Mouse (Mus musculus): ENCODE results near the gene Rack1. TPM values are rescaled to one million over a fixed set of nuclear protein-coding genes. Genes with fewer than 3 reads are reported as not detected.

Rack1 gene
- polyA plus RNA-seq, 1 experiment from 2014 or later, result 390 TPM

DNA sequence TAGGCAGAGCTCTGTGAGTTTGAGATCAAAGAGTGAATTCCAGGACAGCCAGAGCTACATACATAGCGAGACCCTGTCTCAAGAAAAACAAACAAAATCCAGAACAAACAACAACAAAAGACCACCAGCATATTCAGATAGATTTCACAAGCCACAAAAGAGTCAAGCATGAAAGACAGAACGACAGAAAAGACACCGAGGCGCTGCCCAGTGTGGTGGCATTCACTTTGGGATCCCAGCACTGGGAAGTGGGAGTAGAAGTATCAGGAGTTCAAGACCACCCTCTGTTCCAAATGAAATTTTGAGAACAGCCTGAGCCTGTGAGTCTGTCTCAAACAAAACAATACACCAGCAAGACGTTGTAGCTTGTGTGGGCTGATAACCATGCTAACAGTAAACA lies 46.7 kb downstream of the Rack1 start:
- H3K4me3 ChIP-seq (ENCODE audit: low read length), result no peak overlapping the region
- no peaks in the 10 kb centered on the region for H3K36me3 ChIP-seq (ENCODE audit: control insufficient read depth, insufficient read depth)
- no peaks in the 10 kb centered on the region for H3K9me3 ChIP-seq (replicated peaks; ENCODE audit: control insufficient read depth, low read length)
- WGBS, result 62% methylated on average over 5 of the region's 5 CpGs
- H3K4me2 ChIP-seq (ENCODE audit: low read depth, low read length), result no peak overlapping the region
- no peak for ATAC-seq (replicated peaks; ENCODE audit: extremely low read depth, insufficient read depth, low FRiP score)
- H3K27me3 ChIP-seq (ENCODE audit: control insufficient read depth, insufficient read depth, low read length), result no peaks in the 10 kb centered on the region; the same call in 1 of the 2 replicates
- no peaks in the 10 kb centered on the region for H3K4me1 ChIP-seq (ENCODE audit: control insufficient read depth, insufficient read depth, low read length)
- H3K9ac ChIP-seq (ENCODE audit: low read length), result no peak overlapping the region
- H3K27ac ChIP-seq (ENCODE audit: low read length), result no peak overlapping the region

DNA sequence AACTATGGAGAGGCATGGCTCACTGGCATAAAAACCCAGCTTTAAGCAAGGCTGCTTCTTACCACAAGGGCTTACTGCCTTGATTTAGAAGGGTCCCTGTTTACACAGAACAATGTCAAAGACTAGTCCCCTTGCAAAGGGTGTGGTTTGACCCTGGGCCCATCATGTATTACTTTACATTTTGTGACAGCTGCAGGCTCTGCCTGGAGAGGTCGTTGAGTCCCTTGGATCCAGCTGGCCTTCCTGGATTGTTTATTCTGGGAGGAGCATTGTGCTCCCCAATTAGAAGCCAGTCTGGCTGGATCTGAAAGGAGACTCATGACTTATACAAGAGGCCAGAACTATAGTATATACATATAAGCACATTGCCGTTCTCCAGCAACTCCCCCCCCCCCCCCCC lies 50.1 kb downstream of the Rack1 start:
- 45% methylated on average over 2 of the region's 2 CpGs for WGBS
- H3K36me3 ChIP-seq (ENCODE audit: control insufficient read depth, insufficient read depth), result no peaks in the 10 kb centered on the region
- H3K9me3 ChIP-seq (replicated peaks; ENCODE audit: control insufficient read depth, low read length), result no peaks in the 10 kb centered on the region
- no peak overlapping the region for H3K9ac ChIP-seq (ENCODE audit: low read length)
- ATAC-seq (replicated peaks; ENCODE audit: extremely low read depth, insufficient read depth, low FRiP score), result no peak
- H3K27me3 ChIP-seq (ENCODE audit: control insufficient read depth, insufficient read depth, low read length), result no peaks in the 10 kb centered on the region; the same call in 1 of the 2 replicates
- H3K4me3 ChIP-seq (ENCODE audit: low read length), result no peak overlapping the region
- H3K4me1 ChIP-seq (ENCODE audit: control insufficient read depth, insufficient read depth, low read length), result peaks cover 16% of the 10 kb centered on the region
- H3K4me2 ChIP-seq (ENCODE audit: low read depth, low read length), result no peak overlapping the region
- H3K27ac ChIP-seq (ENCODE audit: low read length), result no peak overlapping the region

DNA sequence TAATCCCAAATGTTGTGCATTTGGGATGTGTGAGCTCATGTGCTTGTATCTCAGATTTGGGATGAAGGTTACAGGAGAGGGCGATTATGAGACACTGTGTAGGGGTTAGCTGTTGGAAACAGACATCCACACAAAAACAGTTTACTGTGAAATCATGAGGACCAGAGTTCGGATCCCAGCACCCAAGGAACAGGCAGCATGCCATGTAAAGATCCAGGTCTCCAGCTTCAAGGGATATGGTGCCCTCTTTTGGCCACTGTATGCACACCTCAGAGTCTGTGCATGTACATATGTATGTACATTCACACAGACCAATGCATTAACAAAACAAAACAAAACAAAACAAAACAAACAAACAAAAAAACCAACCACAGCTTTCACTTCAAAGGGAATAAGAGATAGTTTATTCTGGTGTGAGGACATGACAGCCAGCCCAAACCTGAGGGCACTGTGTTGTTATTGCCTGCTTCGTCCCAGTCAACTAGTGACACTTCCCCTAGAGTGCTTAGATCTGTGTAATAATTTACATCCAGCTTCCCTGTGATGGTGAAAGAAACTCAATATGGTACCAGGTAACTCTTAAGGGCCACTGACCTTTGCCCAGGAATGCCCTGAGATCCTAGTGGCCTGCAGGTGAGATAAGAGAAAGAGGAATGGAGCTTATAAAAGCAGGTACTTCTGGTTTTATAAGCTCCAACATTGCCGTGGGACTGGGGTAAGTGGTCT lies 51.3 kb downstream of the Rack1 start:
- no peaks in the 10 kb centered on the region; the same call in 1 of the 2 replicates for H3K27me3 ChIP-seq (ENCODE audit: control insufficient read depth, insufficient read depth, low read length)

DNA sequence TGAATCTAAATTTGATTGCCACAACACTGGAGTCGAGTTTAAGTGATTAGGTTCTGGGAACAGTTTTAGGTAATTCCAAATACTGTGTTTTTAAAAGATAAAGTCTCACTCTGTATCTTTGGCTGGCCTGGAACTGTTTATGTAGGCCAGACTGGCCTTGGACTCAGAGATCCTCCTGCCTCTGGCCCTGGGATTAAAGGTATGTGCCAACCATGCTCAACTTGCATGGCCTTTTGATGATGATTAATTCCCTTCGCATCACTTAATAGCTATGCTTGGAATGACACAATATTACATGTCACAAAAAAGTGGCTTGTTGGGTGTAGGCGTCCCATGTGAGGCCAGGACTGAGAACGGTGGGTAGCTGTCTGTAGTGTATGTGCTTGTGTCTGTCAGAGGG lies 52.1 kb downstream of the Rack1 start:
- Histone ChIP-seq H3K9ac (ENCODE audit: low read length) (no peak overlapping the region), H3K4me1 (ENCODE audit: control insufficient read depth, insufficient read depth, low read length) (peaks cover 18% of the 10 kb centered on the region), H3K27me3 (ENCODE audit: control insufficient read depth, insufficient read depth, low read length) (no peaks in the 10 kb centered on the region; the same call in 1 of the 2 replicates), H3K9me3 (replicated peaks; ENCODE audit: control insufficient read depth, low read length) (no peaks in the 10 kb centered on the region), H3K36me3 (ENCODE audit: control insufficient read depth, insufficient read depth) (no peaks in the 10 kb centered on the region), H3K4me2 (ENCODE audit: low read depth, low read length) (peak overlapping the region; percentile 91; the same call in 1 of the 2 replicates), H3K27ac (ENCODE audit: low read length) (no peak overlapping the region; the same call in 1 of the 2 replicates), H3K4me3 (ENCODE audit: low read length) (no peak overlapping the region)
- ATAC-seq (replicated peaks; ENCODE audit: extremely low read depth, insufficient read depth, low FRiP score), result no peak
- 70% methylated on average over 4 of the region's 4 CpGs for WGBS

More for the DNA sequence above, 51.3 kb downstream of the Rack1 start:
- Histone ChIP-seq H3K4me2 (ENCODE audit: low read depth, low read length) (no peak overlapping the region), H3K4me3 (ENCODE audit: low read length) (no peak overlapping the region), H3K9ac (ENCODE audit: low read length) (no peak overlapping the region), H3K36me3 (ENCODE audit: control insufficient read depth, insufficient read depth) (no peaks in the 10 kb centered on the region), H3K9me3 (replicated peaks; ENCODE audit: control insufficient read depth, low read length) (no peaks in the 10 kb centered on the region), H3K4me1 (ENCODE audit: control insufficient read depth, insufficient read depth, low read length) (peaks cover 16% of the 10 kb centered on the region), H3K27ac (ENCODE audit: low read length) (no peak overlapping the region)
- 83% methylated on average over 4 of the region's 4 CpGs for WGBS
- ATAC-seq (replicated peaks; ENCODE audit: extremely low read depth, insufficient read depth, low FRiP score), result no peak

DNA sequence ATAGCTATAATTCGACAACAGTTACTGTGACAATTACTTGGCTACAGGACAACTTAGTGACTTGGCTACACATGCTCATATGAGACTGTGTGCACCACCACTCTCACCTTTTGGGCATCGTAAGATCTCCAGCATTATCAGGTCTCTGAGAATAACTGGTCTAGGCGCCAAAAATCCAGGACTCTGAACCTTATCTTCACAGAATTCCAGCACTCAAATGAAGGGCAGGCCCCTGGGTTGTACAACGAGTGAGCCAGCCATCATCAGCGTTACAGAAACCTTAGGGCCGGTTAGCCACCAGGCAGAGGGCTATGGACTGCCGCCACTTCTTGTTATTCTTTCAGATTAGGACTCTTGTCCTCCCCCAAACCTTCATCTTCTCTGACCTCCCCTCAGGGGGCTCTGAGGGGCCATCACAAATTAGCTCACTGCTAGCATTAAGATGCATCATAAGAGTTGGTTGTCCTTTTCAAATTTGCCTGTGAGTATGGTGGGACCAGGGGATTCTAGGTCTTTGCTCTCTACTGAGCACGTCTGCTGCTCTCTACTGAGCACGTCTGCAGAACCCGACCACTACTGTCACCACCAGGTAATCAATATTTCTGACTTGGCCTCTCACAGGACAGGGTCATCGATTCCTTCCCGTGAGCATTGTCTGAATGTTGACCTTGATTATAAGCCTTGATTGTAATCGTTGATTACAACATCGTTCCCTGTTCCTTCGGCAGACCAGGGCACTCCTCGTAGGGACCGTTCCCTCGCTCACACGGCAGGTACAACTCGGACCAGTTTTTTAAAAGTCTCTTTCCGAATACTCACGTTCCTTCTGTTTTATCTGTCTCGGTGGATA lies 52.7 kb downstream of the Rack1 start:
- Histone ChIP-seq H3K4me3 (ENCODE audit: low read length) (peak overlapping the region; percentile 80), H3K9me3 (replicated peaks; ENCODE audit: control insufficient read depth, low read length) (no peaks in the 10 kb centered on the region), H3K9ac (ENCODE audit: low read length) (peak overlapping the region; percentile 57), H3K36me3 (ENCODE audit: control insufficient read depth, insufficient read depth) (no peaks in the 10 kb centered on the region), H3K4me2 (ENCODE audit: low read depth, low read length) (peak overlapping the region; percentile 91), H3K27ac (ENCODE audit: low read length) (peak overlapping the region; percentile 19; the same call in 1 of the 2 replicates), H3K27me3 (ENCODE audit: control insufficient read depth, insufficient read depth, low read length) (no peaks in the 10 kb centered on the region; the same call in 1 of the 2 replicates), H3K4me1 (ENCODE audit: control insufficient read depth, insufficient read depth, low read length) (peaks cover 20% of the 10 kb centered on the region)
- peak; percentile 7; the same call in 1 of the 2 replicates for ATAC-seq (replicated peaks; ENCODE audit: extremely low read depth, insufficient read depth, low FRiP score)
- WGBS, result 5% methylated on average over 23 of the region's 23 CpGs

DNA sequence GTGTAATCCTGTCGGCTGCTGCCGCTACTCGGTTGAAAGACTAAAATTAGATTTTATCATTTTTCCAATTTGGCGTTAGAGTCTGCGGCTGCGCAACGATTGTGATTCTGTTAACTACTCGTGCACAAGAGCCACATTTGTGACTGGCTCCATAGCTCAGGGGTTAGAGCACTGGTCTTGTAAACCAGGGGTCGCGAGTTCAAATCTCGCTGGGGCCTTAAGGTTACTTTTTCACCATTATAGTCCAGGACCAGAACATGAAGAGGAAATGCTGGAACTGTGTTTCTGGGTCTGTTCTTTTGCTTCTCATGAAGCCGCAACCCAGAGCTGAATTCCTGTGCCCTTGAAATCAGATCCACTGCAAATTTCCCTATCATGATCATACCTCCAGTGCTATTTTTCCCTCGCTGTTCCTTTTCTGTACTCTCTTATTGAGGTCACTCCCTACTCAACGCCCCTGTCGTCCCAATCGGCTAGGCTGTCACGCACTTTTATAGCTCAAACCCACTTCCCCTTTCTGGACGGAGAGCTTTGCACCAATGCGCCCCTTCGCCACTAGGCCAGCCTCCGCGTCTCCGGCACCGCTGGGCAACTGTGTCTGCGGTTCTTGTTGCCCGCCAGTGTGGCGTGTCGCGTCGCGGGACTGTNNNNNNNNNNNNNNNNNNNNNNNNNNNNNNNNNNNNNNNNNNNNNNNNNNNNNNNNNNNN lies 53.5 kb downstream of the Rack1 start:
- Histone ChIP-seq H3K36me3 (ENCODE audit: control insufficient read depth, insufficient read depth) (no peaks in the 10 kb centered on the region), H3K27ac (ENCODE audit: low read length) (peak overlapping the region; percentile 52; the same call in 1 of the 2 replicates), H3K9ac (ENCODE audit: low read length) (peak overlapping the region; percentile 76), H3K9me3 (replicated peaks; ENCODE audit: control insufficient read depth, low read length) (no peaks in the 10 kb centered on the region), H3K4me3 (ENCODE audit: low read length) (peak overlapping the region; percentile 80), H3K4me2 (ENCODE audit: low read depth, low read length) (peak overlapping the region; percentile 91), H3K4me1 (ENCODE audit: control insufficient read depth, insufficient read depth, low read length) (peaks cover 26% of the 10 kb centered on the region), H3K27me3 (ENCODE audit: control insufficient read depth, insufficient read depth, low read length) (no peaks in the 10 kb centered on the region; the same call in 1 of the 2 replicates)
- ATAC-seq (replicated peaks; ENCODE audit: extremely low read depth, insufficient read depth, low FRiP score), result peak; percentile 55
- WGBS, result 1% methylated on average over 31 of the region's 31 CpGs

Other genes starting within 250 kb of the Rack1 start
- 4.2 and 4.3 TPM in 2 replicates for gene Trim41, start 17.0 kb downstream of the Rack1 start, polyA plus RNA-seq (2015; fragmentation: Nextera tagmentation; extraction: Ambion mirVana)
- gene Trim7, start 25.8 kb downstream of the Rack1 start, polyA plus RNA-seq (2015; fragmentation: Nextera tagmentation; extraction: Ambion mirVana), result 0.89 and 0.98 TPM in 2 replicates
- gene Gm12184, start 26.3 kb downstream of the Rack1 start, polyA plus RNA-seq (2015; fragmentation: Nextera tagmentation; extraction: Ambion mirVana), result 0.55 and 0.66 TPM in 2 replicates
- gene Irgm1, start 71.4 kb downstream of the Rack1 start, polyA plus RNA-seq (2015; fragmentation: Nextera tagmentation; extraction: Ambion mirVana), result 11.6 and 14.5 TPM in 2 replicates
- gene Gm5431, start 101.9 kb downstream of the Rack1 start, polyA plus RNA-seq (2015; fragmentation: Nextera tagmentation; extraction: Ambion mirVana), result 0.15 and 0.28 TPM in 2 replicates
- gene Psme2b, start 145.9 kb downstream of the Rack1 start, polyA plus RNA-seq (2015; fragmentation: Nextera tagmentation; extraction: Ambion mirVana), result 2.7 and 10.4 TPM in 2 replicates
- gene Olfr56, start 178.6 kb downstream of the Rack1 start, polyA plus RNA-seq (2015; fragmentation: Nextera tagmentation; extraction: Ambion mirVana), result 0.07 TPM in 1 of 2 replicates, not detected in the other
- 0.39 and 0.74 TPM in 2 replicates for gene 9930111J21Rik1, start 179.1 kb downstream of the Rack1 start, polyA plus RNA-seq (2015; fragmentation: Nextera tagmentation; extraction: Ambion mirVana)
- gene Gm12185, start 191.9 kb downstream of the Rack1 start, polyA plus RNA-seq (2015; fragmentation: Nextera tagmentation; extraction: Ambion mirVana), result 0.10 and 0.13 TPM in 2 replicates
- 2.2 and 6.3 TPM in 2 replicates for gene Tgtp1, start 193.8 kb downstream of the Rack1 start, polyA plus RNA-seq (2015; fragmentation: Nextera tagmentation; extraction: Ambion mirVana)